Mouse (Mus musculus): ENCODE results near the gene Pvr. TPM values are rescaled to one million over a fixed set of nuclear protein-coding genes. Genes with fewer than 3 reads are reported as not detected.

Pvr gene
- 7.8 TPM in 2 replicates for total RNA-seq (2015)
- 7.6 TPM in 2 replicates for total RNA-seq (2017)

- peak; percentile 79 for ATAC-seq (ENCODE audit: poor library complexity, severe bottlenecking)
Measured at GRCm38 (mm10) chr7:19920506-19921261, at the start of gene Pvr. Gene Pvr, minus strand, starts transcription at chr7:19921160.

DNA sequence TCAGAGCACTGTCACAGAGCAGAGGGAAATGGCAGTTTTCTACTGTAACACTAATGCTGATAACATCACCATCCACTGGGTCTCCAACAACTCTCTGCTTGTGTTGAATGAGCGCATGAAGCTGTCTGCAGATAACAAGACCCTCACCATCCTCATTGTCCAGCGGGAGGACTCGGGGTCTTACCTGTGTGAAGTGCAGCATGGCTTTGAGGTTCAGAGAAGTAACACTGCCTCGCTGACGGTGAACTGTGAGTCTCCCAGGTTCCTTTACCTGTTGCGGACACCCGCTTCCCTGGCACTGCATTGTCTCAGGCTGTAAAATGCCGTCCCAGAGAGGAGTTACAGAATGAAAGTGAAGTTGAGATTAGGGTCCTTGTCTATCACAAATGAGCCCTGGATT lies 49.2 kb upstream of the Pvr start:
- ATAC-seq (ENCODE audit: poor library complexity, severe bottlenecking): no peak

DNA sequence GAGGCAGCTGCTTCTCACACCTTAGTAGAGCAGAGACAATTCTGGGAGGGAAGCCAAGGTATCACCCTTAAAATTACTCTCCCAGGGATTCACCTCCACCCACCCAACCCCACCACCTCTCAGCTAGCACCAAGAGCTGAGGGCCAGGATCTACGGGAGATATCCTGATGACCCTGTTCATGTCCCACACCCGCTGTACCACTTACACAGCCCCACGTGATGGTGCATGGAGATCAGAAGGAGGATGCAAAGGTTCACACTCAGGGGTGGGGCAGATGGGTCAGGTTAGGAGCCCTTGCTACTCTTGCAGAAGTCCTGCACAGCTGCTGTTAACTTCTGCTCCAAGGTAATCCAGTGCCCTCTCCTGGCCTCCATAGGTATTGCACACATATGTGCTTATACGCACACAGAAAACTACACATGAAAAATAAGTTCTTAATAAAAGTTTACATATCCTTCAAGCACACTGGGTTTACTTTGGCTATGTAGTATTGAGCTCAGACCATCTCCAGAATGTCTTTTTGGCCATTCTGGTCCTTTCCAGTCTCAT lies 48.7 kb upstream of the Pvr start:
- ATAC-seq (ENCODE audit: poor library complexity, severe bottlenecking): no peak

DNA sequence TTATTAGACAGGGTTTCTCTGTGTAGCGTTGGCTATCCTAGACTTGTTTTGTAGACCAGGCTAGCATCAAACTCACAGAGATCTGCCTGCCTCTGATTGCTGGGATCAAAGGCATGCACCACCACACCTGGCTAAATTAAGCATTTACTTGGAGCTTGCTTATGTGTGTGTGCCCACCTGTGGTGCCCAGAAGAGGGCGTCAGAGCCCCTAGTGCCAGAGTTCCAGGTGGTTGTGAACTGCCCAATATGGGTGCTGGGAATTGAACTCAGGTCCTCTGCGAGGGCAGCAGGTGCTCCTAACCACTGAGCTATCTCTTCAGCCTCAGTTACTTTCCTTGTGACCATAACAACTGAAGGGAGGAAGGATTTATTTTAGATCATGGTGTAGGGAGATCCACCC lies 48.1 kb upstream of the Pvr start:
- no peak for ATAC-seq (ENCODE audit: poor library complexity, severe bottlenecking)

DNA sequence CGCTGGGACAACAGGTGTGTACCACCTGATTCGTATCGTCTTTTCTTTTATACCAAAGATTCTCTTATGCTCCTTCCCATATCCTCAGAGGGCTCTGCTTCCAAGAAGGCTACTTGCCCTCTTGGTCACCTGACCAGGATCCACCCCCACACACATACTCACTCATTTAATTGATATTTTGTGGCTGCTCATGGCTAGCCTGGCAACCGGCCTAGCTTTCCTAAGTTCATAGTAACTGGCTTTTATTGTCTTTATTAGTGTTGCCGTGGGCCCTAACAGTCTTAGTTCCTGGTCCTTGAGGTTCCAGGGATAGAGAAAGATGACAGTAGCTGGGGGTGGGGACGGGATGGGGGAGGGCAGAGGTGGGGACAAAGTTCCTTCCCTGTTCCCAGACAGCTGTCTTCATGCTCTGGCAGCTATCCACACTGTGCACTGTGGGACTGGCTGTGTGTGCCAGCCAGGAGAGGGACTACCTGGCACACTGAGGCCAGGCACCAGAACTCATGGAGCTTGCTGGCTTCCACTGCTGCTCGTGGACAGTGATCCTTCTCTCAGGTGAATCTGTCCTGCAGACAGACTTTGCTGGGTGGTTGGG lies 44.1 kb upstream of the Pvr start, which contains the start of gene Ceacam20:
Gene Ceacam20, plus strand, starts transcription at position 428 of the 595 bp plus-strand sequence.
- ATAC-seq (ENCODE audit: poor library complexity, severe bottlenecking): no peak

DNA sequence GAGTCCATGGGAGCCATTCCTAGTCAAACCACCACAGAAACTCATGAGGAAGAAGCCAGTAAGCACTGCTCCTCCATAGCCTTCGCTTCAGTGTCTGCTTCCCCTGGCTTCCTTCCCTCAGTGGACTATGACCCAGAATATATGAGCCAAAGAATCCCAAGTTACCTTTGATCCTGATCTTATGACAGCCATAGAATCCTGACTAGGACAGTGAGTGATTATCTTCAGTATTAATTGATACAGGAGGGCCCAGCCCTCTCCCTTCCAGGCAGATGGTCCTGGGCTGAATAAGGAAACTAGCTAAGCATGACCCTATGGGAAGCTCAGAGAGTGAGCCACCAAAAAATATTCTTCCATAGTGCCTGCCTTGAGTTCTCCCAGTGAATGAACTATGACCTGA lies 41.5 kb upstream of the Pvr start:
- ATAC-seq (ENCODE audit: poor library complexity, severe bottlenecking): no peak

- ATAC-seq (ENCODE audit: poor library complexity, severe bottlenecking): peak; percentile 71
Measured at GRCm38 (mm10) chr7:19956341-19956781, 35.4 kb upstream of the Pvr start.

GRCm38 (mm10) chr7:19955861-19956260 lies 34.9 kb upstream of the Pvr start:
- no peak for ATAC-seq (ENCODE audit: poor library complexity, severe bottlenecking)

- ATAC-seq (ENCODE audit: poor library complexity, severe bottlenecking): no peak
Measured at GRCm38 (mm10) chr7:19953054-19953453, 32.1 kb upstream of the Pvr start.

GRCm38 (mm10) chr7:19952320-19952986 lies 31.5 kb upstream of the Pvr start:
- ATAC-seq (ENCODE audit: poor library complexity, severe bottlenecking): no peak

GRCm38 (mm10) chr7:19950589-19950988 lies 29.6 kb upstream of the Pvr start, which contains the start of gene Igsf23:
Gene Igsf23, minus strand, starts transcription at chr7:19950756.
- ATAC-seq (ENCODE audit: poor library complexity, severe bottlenecking): no peak

- ATAC-seq (ENCODE audit: poor library complexity, severe bottlenecking): no peak
Measured at GRCm38 (mm10) chr7:19949996-19950395, 29.0 kb upstream of the Pvr start.

DNA sequence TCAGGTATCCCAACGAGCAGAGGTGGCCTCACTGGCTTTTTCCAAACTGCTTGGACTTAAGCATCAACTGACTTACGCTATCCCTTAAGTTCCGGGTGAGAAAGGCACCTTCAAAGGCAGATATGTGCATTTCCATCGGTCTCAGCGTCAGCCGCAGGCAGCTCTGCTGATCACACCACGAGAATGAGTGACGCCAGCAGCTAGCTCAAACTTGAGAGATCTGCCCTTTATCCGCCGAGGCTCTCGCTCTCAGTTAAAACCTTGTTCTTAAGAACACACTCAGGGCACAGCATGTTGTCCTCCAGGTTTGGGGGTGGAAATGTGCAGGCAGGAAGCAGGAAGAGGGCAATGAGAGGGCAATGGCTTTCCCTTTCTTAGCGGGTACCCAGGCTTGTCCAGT lies 28.0 kb upstream of the Pvr start:
- ATAC-seq (ENCODE audit: poor library complexity, severe bottlenecking): no peak

GRCm38 (mm10) chr7:19945821-19946515 lies 25.0 kb upstream of the Pvr start:
- peak; percentile 70 for ATAC-seq (ENCODE audit: poor library complexity, severe bottlenecking)

GRCm38 (mm10) chr7:19945201-19945600 lies 24.2 kb upstream of the Pvr start:
- ATAC-seq (ENCODE audit: poor library complexity, severe bottlenecking): peak; percentile 75

GRCm38 (mm10) chr7:19944709-19945108 lies 23.7 kb upstream of the Pvr start:
- no peak for ATAC-seq (ENCODE audit: poor library complexity, severe bottlenecking)

DNA sequence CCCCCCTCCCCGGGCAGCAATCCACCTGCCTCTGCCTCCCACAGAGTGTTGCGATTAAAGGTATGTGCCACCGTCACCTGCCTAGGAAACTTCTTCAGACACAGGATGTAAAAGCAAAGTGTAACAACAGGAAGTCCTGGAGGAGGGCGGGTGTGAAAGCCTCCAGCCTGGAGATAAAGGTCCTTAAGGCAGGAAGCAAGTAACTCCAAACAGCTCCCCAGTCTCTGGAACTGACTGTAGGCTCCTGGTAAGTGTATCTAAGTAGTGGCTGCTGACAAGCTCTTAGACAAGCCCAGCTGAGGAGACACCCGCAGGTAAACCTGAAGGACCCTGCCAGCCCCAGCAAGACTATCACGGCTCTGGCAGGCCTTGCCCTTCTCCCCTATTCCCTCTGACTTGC lies 19.3 kb upstream of the Pvr start:
- peak; percentile 44 for ATAC-seq (ENCODE audit: poor library complexity, severe bottlenecking)

DNA sequence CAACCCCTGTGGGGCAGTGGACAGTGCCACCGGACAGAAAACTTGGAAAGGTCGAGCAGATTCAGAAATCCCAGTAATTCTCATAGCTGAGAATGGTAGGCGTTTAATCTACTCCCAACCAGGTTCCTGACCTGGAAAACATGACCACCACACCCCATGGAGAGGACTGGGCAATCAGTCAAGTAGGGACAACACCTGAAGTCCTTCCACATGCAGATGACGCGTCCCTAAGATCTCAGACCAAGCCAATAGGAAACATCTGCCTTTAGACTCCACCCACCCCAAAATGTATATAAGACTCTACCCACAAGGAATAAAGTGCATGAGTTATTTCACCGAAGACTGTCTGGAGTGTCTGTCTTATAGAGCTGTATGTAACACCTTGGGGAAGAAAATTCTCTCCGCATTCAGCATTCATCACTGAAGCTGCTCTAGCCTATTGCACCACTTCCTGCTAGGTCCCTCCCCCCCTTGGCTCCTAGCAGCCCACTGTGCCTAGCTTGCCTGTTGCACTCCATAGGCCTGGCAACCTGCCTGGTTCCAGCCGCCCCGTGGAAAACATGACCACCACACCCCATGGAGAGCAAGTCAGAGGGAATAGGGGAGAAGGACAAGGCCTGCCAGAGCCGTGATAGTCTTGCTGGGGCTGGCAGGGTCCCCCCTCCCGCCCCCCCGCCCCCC lies 18.7 kb upstream of the Pvr start:
- peak; percentile 76 for ATAC-seq (ENCODE audit: poor library complexity, severe bottlenecking)

- no peak for ATAC-seq (ENCODE audit: poor library complexity, severe bottlenecking)
Measured at GRCm38 (mm10) chr7:19937229-19937821, 16.4 kb upstream of the Pvr start.

DNA sequence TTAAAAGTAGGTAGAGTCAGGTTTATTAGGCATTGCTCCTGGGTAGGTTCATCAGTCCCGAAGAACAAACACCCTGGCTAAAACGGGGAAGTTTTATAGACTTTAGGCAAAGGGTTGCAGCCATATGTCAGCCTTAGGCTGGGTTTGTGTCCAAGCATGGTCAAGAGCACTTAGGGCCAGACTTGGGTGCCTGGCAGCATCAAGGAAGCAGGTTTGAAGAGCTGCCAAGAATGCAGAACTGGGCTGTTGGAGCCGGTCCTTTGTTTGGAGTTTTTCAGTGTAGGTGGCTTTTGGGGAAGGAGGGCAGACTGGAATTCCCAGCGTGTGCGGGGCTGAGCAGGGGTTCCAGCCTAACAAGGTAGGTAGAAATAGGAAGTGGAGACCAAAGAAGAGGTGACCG lies 15.0 kb upstream of the Pvr start:
- ATAC-seq (ENCODE audit: poor library complexity, severe bottlenecking): no peak
